Mouse (Mus musculus) bone marrow, adult 2 months (tissue): ENCODE data around the gene Mbl2.

Source experiments
- CTCF ChIP-seq: fragments of 200-500 bp; IDR thresholded peaks from 2 replicates; pipeline ENCODE4 v1.5.1; 2011; ENCODE audit warnings: low read length, control low read depth; ENCODE audit not compliant: control insufficient read depth, insufficient read depth
- POLR2A ChIP-seq: fragments of 200-500 bp; IDR thresholded peaks from 2 replicates; pipeline ENCODE4 v1.6.1; 2011; ENCODE audit warnings: low read depth, mild to moderate bottlenecking, control low read depth, low read length, borderline replicate concordance; ENCODE audit not compliant: control insufficient read depth

- TF ChIP-seq CTCF (no peak), POLR2A (no peak)
These were observed at the start of gene Mbl2 for GRCm38 (mm10) chr19:30232691-30233090.
